Mouse (Mus musculus) spleen, adult 2 months (tissue): Measurements from ENCODE around the gene Nek8.

Experiments used
- CTCF ChIP-seq: fragments of 200-500 bp; IDR thresholded peaks from 2 replicates; pipeline ENCODE4 v1.5.1; 2011; ENCODE audit warnings: mild to moderate bottlenecking, inconsistent platforms; ENCODE audit not compliant: insufficient read depth, insufficient read length, insufficient replicate concordance; ENCODE audit errors: extremely low read depth
- POLR2A ChIP-seq: fragments of 200-500 bp; IDR thresholded peaks from 2 replicates; pipeline ENCODE4 v1.6.1; 2011; ENCODE audit warnings: low read depth, low read length, inconsistent platforms

DNA sequence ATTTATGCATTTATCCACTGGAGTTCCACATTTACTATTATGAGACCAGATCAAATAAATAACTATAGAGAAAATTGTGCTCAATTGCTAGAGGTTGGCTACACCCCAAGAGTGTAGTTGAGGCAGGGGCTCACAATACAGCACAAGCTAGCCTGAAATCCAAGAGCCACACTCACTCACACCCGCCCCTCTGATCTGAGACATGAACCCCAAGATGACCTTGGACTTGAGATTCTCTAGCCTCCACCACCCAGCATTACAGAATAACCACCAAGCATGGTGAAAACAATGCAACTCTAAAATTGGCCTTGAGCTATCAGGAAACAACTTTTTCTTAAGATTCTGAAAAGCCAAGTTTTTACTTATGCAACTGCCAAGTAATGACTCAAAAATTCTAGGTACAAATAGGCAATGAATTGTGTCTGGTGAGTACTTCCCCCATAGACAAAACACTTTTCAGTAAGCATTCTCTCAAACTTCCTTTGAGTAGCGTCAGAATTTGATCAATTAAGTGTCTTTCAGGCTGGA, 5.4 kb upstream of the Nek8 start:
- no peak for TF ChIP-seq CTCF
- no peak for TF ChIP-seq POLR2A
